Mouse (Mus musculus) adrenal gland, postnatal 10 days (tissue): ENCODE measurements around the gene Plcb4. TPM values are rescaled to one million over a fixed set of nuclear protein-coding genes. Genes with fewer than 3 reads are reported as not detected.

Source experiments
- DNase-seq: peaks from one replicate; pipeline ENCODE4 v3.0.0; 2021; ENCODE audit warnings: mixed read lengths
- total RNA-seq, 2 experiments: library from RNA; stranded (reverse); gene quantifications; 2 replicates each; pipeline ENCODE4 v1.2.3; 2021

Gene Plcb4
- total RNA-seq, 2 experiments from 2014 or later: 39.1 to 51.1 TPM

GRCm38 (mm10) chr2:135811453-135812101 lies 152.8 kb downstream of the Plcb4 start:
- no peak for DNase-seq

GRCm38 (mm10) chr2:135812701-135813246 lies 154.0 kb downstream of the Plcb4 start:
- DNase-seq: no peak

- DNase-seq: no peak
Observed at GRCm38 (mm10) chr2:135820691-135821090, 161.9 kb downstream of the Plcb4 start.

- DNase-seq: no peak
Observed at GRCm38 (mm10) chr2:135823690-135824089, 164.9 kb downstream of the Plcb4 start.

- no peak for DNase-seq
Observed at GRCm38 (mm10) chr2:135824757-135825156, 165.9 kb downstream of the Plcb4 start.

GRCm38 (mm10) chr2:135825645-135826044 lies 166.8 kb downstream of the Plcb4 start:
- peak; percentile 15 for DNase-seq

- DNase-seq: no peak
Observed at GRCm38 (mm10) chr2:135826616-135827360, 168.0 kb downstream of the Plcb4 start.

- DNase-seq: no peak
Observed at GRCm38 (mm10) chr2:135828446-135828845, 169.6 kb downstream of the Plcb4 start.

- no peak for DNase-seq
Observed at GRCm38 (mm10) chr2:135833743-135834142, 174.9 kb downstream of the Plcb4 start.

GRCm38 (mm10) chr2:135834435-135834834 lies 175.6 kb downstream of the Plcb4 start:
- DNase-seq: no peak

- DNase-seq: no peak
Observed at GRCm38 (mm10) chr2:135835911-135836310, 177.1 kb downstream of the Plcb4 start.

- no peak for DNase-seq
Observed at GRCm38 (mm10) chr2:135836426-135836825, 177.6 kb downstream of the Plcb4 start.

- no peak for DNase-seq
Observed at GRCm38 (mm10) chr2:135837730-135838129, 178.9 kb downstream of the Plcb4 start.

- no peak for DNase-seq
Observed at GRCm38 (mm10) chr2:135838135-135838534, 179.3 kb downstream of the Plcb4 start.

GRCm38 (mm10) chr2:135838651-135839286 lies 180.0 kb downstream of the Plcb4 start:
- no peak for DNase-seq

GRCm38 (mm10) chr2:135843721-135844120 lies 184.9 kb downstream of the Plcb4 start:
- DNase-seq: no peak

GRCm38 (mm10) chr2:135846903-135847302 lies 188.1 kb downstream of the Plcb4 start:
- no peak for DNase-seq

GRCm38 (mm10) chr2:135847738-135848137 lies 188.9 kb downstream of the Plcb4 start:
- DNase-seq: no peak

- DNase-seq: no peak
Observed at GRCm38 (mm10) chr2:135848169-135848568, 189.4 kb downstream of the Plcb4 start.

- no peak for DNase-seq
Observed at GRCm38 (mm10) chr2:135851964-135852363, 193.2 kb downstream of the Plcb4 start.

GRCm38 (mm10) chr2:135853085-135853484 lies 194.3 kb downstream of the Plcb4 start:
- no peak for DNase-seq

- DNase-seq: no peak
Observed at GRCm38 (mm10) chr2:135854059-135854458, 195.2 kb downstream of the Plcb4 start.

GRCm38 (mm10) chr2:135855890-135856490 lies 197.2 kb downstream of the Plcb4 start:
- DNase-seq: no peak
